Mouse (Mus musculus) kidney, adult 18-20 months (tissue): Measurements from ENCODE around the gene Dnajb6.
"Not testable (repeated sequence)": the region's sequence is repeated elsewhere in the genome, so short reads cannot be mapped to it uniquely, and the experiment has no call there.

Experiments used
- DNase-seq: peaks from one replicate; pipeline ENCODE4 v3.0.0; 2021

Gene Dnajb6

GRCm38 (mm10) chr5:29735557-29736061 lies at the start of gene Dnajb6, which contains the start of gene Gm5129:
Gene Dnajb6, plus strand, starts transcription at chr5:29735688.
Gene Gm5129, minus strand, starts transcription at chr5:29735936.
- peak; percentile 99 for DNase-seq

DNA sequence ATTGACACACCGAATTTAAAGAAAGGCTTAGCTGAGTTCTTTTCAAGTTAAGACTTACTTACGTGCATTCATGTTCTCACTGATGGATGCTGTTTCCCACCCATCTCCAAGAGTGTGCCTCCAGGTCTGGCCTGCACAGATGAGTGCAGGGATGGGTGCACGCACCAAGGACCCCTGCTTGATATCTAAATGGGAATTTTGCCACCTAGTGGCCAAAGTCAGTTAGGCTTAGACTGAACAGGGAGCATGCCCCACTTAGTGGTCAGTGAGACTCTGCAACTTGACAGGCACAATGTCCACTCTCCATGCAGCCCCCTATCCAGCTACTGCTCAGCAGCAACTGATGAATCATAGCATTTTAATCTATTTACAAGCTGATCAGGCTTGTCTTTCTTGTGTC lies 47.8 kb upstream of the Dnajb6 start:
- peak; percentile 15 for DNase-seq

GRCm38 (mm10) chr5:29688352-29688751 lies 47.1 kb upstream of the Dnajb6 start:
- DNase-seq: no peak

GRCm38 (mm10) chr5:29698493-29698892 lies 37.0 kb upstream of the Dnajb6 start:
- DNase-seq: peak; percentile 28

DNA sequence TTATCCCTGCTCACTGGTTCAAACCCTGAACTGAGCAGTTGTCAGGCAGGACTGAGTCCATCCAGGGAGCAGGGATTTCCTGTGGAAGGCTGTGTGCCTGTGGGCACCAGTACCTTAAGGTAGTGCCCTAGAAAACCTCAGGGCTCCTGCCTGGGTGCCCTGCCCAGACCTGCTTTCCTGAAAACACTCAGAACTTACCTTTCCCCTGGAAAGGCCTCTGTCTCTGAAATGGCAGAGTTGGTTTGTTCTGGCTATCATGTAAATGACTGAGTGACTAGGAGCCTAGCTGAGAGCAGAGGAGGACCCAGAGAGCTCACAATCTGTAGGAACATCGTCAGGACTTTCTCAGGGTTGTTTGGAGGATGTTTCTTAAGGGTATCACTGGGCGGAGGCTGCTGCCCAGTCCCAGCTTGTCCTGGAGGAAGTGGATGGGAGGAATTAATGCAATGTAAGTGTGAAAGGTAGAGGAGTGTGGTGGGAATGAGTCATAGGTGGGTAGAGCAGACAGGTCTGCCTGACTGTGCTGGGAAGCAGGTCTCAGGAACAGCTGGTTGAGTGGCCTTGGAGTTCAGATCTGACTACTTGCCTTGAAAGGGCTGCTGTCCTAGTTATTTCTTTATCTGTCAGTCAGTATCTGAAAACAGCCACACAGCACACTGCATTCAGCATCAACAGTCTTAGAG lies 35.8 kb upstream of the Dnajb6 start:
- no peak for DNase-seq

GRCm38 (mm10) chr5:29707241-29707640 lies 28.2 kb upstream of the Dnajb6 start:
- DNase-seq: no peak

DNA sequence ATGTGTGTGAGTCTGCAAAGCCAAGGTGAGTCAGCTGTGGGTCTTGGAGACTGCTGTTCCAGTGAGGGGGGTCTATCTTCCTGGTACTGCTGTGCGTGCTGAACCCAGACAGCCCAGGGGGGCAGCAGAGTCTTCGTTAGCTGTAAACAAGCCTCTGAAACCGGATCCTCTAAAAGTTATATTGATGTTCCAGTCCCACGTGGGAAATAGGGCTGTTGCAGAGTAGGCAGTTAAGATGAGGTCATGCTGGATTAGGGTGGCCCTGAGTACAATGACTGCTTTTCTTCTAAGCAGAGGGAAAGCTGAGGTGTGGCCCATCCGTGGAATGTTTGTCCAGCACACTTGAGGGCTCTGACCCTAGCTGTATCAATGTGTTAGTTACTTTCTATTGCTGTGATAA lies 27.2 kb upstream of the Dnajb6 start:
- no peak for DNase-seq

- DNase-seq: no peak
Observed at GRCm38 (mm10) chr5:29711631-29712030, 23.9 kb upstream of the Dnajb6 start.

GRCm38 (mm10) chr5:29712906-29713305 lies 22.6 kb upstream of the Dnajb6 start:
- no peak for DNase-seq

DNA sequence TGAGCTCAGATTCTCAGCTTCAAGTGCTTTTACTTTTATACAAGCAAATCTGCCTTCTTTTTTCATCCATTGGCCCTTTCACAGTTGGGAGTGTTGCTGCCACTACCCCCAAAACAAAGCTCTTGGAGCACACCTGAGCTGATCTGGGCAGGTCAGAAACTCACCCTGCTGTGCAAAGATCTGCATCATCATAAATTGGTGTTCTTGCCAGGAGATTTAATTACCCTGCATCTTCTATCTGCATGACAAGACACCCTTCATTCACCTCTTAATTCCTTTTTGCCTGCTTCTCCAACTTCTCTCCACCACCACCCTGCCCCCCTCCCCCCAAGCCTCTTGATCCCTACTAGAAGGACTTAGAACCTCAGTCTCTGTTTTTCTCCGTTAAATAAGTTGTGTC lies 14.3 kb upstream of the Dnajb6 start:
- no peak for DNase-seq

- no peak for DNase-seq
Observed at GRCm38 (mm10) chr5:29725369-29725768, 10.1 kb upstream of the Dnajb6 start.

GRCm38 (mm10) chr5:29726070-29726469 lies 9.4 kb upstream of the Dnajb6 start:
- not testable (repeated sequence) for DNase-seq

GRCm38 (mm10) chr5:29734831-29735510 lies 517 bp upstream of the Dnajb6 start:
- DNase-seq: no peak

GRCm38 (mm10) chr5:29736073-29736900 lies 799 bp downstream of the Dnajb6 start:
- no peak for DNase-seq

DNA sequence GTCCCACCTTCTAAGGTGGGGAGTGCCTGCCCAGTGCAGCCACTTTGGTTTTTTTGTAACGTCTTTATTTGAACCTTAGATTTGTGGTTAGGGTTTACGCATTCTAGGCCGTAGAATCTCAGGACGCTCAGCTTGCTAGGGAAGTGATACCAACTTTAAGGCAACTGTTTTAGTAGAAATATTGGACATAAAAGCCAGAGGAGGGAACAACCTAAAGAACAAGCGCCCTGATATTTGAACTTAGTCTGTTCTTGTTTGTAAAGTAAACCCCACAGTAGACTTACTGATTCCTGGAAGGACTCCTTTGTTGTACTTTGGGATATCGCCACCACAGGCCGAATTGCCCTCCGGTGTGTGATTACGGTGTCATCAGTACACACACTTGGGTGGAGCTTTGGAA lies 1.5 kb downstream of the Dnajb6 start:
- no peak for DNase-seq

DNA sequence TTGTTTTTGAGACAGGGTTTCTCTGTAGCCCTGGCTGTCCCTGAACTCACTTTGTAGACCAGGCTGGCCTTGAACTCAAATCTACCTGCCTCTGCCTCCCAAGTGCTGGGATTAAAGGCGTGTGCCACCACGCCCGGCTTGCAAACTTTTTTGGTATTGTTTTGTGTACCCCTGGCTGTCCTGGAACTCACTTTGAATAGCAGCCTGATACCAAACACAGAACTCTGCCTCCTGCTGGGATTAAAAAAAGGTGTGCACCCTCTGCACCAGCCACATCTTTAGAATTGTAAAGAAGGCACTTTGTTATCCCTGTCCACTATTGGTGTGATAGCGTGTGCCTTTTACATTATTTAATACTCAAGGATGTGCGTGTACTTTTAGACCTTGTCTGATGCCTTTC lies 2.0 kb downstream of the Dnajb6 start:
- DNase-seq: no peak

DNA sequence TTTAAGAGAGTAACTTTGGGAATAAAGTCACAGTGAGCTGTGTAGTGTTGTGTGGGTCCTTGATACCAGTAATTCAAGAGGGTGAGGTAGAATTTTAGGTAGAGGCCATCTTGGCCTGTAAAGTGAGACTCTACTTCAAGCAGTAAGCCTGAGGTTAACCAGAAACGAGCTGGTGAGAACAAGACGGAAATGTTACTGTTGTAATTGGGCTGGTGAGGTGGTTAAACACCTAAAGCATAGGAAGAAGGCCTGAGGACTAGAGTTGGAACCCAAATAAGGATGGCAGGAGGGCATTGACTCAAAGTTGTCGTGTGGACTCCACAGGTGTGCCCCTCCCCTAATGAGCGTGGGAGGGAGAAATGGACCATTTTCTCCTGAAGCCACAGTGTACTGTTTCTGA lies 2.6 kb downstream of the Dnajb6 start:
- DNase-seq: no peak

DNA sequence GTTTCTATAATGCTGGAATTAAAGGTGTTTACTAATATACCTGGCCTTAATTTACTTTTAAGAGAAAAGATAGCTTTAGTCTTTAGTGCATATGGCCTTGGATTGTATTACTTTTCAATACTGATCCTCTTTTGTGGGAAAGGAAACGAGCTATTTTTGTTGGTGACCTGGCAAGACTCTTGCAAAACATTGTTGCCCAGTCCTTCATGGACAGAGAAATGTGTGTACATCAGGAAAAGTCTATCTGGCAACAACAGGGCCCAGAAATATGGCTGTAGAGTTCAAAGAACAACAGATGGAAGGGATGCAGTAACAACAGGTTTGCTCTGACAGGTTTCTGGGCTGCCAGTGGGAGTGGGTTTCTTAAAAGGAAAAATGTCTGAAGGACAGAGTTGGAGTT lies 5.2 kb downstream of the Dnajb6 start:
- DNase-seq: no peak

GRCm38 (mm10) chr5:29741093-29741492 lies 5.6 kb downstream of the Dnajb6 start:
- no peak for DNase-seq

DNA sequence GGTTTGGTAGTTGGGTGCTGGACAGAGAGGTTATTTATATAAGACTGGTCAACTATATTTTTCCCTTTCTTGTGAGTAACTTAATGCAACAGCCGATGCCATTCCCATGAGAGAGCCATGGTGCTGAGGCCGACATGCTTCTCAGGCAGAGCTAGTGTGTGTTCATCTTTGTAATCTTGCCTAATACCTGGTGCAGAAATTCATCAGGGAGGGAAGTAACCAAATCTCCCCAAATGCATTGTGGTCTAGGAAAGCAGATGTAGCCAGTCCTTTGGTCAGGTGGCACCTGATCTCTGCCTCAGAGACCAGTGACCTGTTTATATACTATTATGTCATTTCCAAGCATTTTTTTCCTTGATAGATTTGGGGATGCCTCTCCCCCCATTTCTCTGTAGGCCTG lies 12.2 kb downstream of the Dnajb6 start:
- no peak for DNase-seq

- DNase-seq: no peak
Observed at GRCm38 (mm10) chr5:29751306-29751705, 15.8 kb downstream of the Dnajb6 start.

- DNase-seq: no peak
Observed at GRCm38 (mm10) chr5:29752894-29753293, 17.4 kb downstream of the Dnajb6 start.

GRCm38 (mm10) chr5:29759318-29759717 lies 23.8 kb downstream of the Dnajb6 start:
- no peak for DNase-seq

GRCm38 (mm10) chr5:29770935-29771334 lies 35.4 kb downstream of the Dnajb6 start:
- no peak for DNase-seq
